Mouse (Mus musculus) heart, postnatal 0 days (tissue): ENCODE measurements around the gene Fezf2. TPM values are rescaled to one million over a fixed set of nuclear protein-coding genes. Genes with fewer than 3 reads are reported as not detected.
A peak's percentile ranks its signal among the peaks of the same experiment; 100 is the strongest.

ENCODE experiments used
- ATAC-seq: fragments of 200-750 bp; cut with Nextera tagmentation; 2 replicates; pipeline ENCODE4 v1.8.0; 2017; ENCODE audit warnings: low read depth, moderate number of reproducible peaks, moderate library complexity; ENCODE audit not compliant: insufficient read depth
- DNase-seq: peaks from one replicate; pipeline ENCODE4 v3.0.0-alpha.2; 2016; ENCODE audit warnings: low spot score
- H3K27ac ChIP-seq: fragments of 300-500 bp; sonication (generic); 2 replicates; pipeline ENCODE4 v1.5.1; 2014; ENCODE audit warnings: low read depth, mild to moderate bottlenecking
- H3K27me3 ChIP-seq: fragments of 300-500 bp; sonication (generic); 2 replicates; pipeline ENCODE4 v1.6.1; 2014; ENCODE audit warnings: low read length, mixed read lengths; ENCODE audit not compliant: control insufficient read depth, insufficient read depth
- H3K36me3 ChIP-seq: fragments of 300-500 bp; sonication (generic); replicated peaks from 2 replicates; pipeline ENCODE4 v1.6.1; 2014; ENCODE audit warnings: low read length, mixed read lengths; ENCODE audit not compliant: control insufficient read depth, insufficient read depth
- H3K4me1 ChIP-seq: fragments of 300-500 bp; sonication (generic); 2 replicates; pipeline ENCODE4 v1.6.1; 2014; ENCODE audit warnings: antibody characterized with exemption; ENCODE audit not compliant: control insufficient read depth, insufficient read depth
- H3K4me2 ChIP-seq: fragments of 300-500 bp; sonication (generic); 2 replicates; pipeline ENCODE4 v1.6.1; 2014; ENCODE audit warnings: low read depth, mild to moderate bottlenecking, low read length, moderate library complexity
- H3K4me3 ChIP-seq: fragments of 300-500 bp; sonication (generic); 2 replicates; pipeline ENCODE4 v1.5.1; 2014; ENCODE audit warnings: low read depth, low read length
- H3K9ac ChIP-seq: fragments of 300-500 bp; sonication (generic); replicated peaks from 2 replicates; pipeline ENCODE4 v1.6.1; 2014; ENCODE audit warnings: low read depth, low read length, mixed read lengths
- H3K9me3 ChIP-seq: fragments of 300-500 bp; sonication (generic); replicated peaks from 2 replicates; pipeline ENCODE4 v1.6.1; 2016; ENCODE audit warnings: low read length; ENCODE audit not compliant: control insufficient read depth
- CTCF ChIP-seq: IDR thresholded peaks from 2 replicates; pipeline ENCODE4 v1.5.1; 2016; ENCODE audit warnings: antibody characterized with exemption, control low read depth, low read depth
- EP300 ChIP-seq: IDR thresholded peaks from 2 replicates; pipeline ENCODE4 v1.6.1; 2016; ENCODE audit warnings: antibody characterized with exemption, low read depth
- WGBS: fragments of 180-500 bp; shearing (Covaris S2); extraction: QIAGEN DNeasy Blood & Tissue Kit; methylation state at CpG from one replicate; pipeline ENCODE4 v1.1.7; 2014; 5-methylcytosine and 5-hydroxymethylcytosine counted together
- polyA plus RNA-seq: library from polyadenylated mRNA; unstranded; fragments of >200 nt; fragmentation: Nextera tagmentation; extraction: Ambion mirVana; gene quantifications from 2 replicates; pipeline ENCODE4 v1.2.1, GENCODE M21; 2015
- total RNA-seq: library from RNA; depleted of rRNA; stranded (reverse); fragments of >200 nt; gene quantifications from 2 replicates; pipeline ENCODE4 v1.2.3, GENCODE M21; 2014; ENCODE audit warnings: low replicate concordance; rRNA removed

Gene Fezf2
- total RNA-seq (not detected in 2 replicates), polyA plus RNA-seq (not detected in 2 replicates)

DNA sequence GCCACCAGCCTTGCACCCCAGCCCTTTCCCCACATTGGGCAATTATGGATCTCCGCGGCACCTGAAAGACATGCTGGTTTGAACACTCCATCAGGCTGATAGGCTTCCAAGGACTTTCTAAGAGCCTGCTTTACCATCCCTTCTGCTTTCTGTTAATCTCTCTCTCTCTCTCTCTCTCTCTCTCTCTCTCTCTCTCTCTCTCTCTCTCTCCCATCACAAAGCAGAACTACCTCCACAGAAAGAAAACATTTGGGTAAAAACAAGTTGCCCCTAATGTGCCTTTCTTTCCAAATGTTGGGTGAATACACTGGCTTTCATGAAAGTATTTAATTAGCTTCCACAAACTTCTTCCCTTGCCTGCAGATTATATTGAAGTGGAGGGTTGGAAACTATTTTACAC, at the start of gene Fezf2:
TSS of gene Fezf2 (minus strand) at position 101 of the 400 bp plus-strand sequence.
- WGBS: 3% methylated on average over 2 of the region's 2 CpGs

DNA sequence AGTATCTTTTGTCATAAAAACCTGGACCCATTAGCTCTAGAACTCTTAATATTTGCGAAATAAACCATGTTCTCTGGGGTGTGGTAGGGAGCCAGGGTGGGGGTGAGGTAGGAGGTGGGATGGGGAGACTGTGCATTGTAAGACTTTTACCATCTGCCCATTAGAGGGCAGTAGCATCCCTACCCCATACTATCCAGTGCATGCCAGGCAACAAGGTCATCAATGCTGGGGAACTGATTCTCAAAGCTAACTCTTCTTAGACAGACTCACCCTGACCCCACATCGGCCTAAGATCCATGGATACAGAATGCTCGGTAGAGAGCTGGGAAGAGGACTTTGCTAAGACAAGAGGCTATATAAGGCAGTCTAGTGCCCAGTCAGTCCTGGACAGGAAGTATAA, 49.6 kb upstream of the Fezf2 start:
- no peak for ATAC-seq
- no peaks in the 10 kb centered on the region for H3K36me3 ChIP-seq
- no peaks in the 10 kb centered on the region for H3K27me3 ChIP-seq
- H3K4me2 ChIP-seq: no peak overlapping the region
- 55% methylated on average over 3 of the region's 3 CpGs for WGBS
- DNase-seq: no peak
- no peaks in the 10 kb centered on the region for H3K9me3 ChIP-seq
- TF ChIP-seq EP300: no peak
- TF ChIP-seq CTCF: peak; percentile 24; the same call in 1 of the 2 replicates
- H3K4me1 ChIP-seq: no peaks in the 10 kb centered on the region
- no peak overlapping the region for H3K9ac ChIP-seq
- H3K4me3 ChIP-seq: no peak overlapping the region
- no peak overlapping the region for H3K27ac ChIP-seq

More for the DNA sequence above, at the start of gene Fezf2:
- H3K4me3 ChIP-seq: peak within 1 kb of the TSS; percentile 43; the same call in 1 of the 2 replicates
- H3K4me2 ChIP-seq: peak within 1 kb of the TSS; percentile 60; the same call in 1 of the 2 replicates
- peaks cover 96% of the 10 kb centered on the region for H3K27me3 ChIP-seq
- ATAC-seq: no peak
- no peak within 1 kb of the TSS for H3K27ac ChIP-seq
- no peak within 1 kb of the TSS for H3K9ac ChIP-seq
- TF ChIP-seq CTCF (no peak), EP300 (no peak)
- no peaks in the 10 kb centered on the region for H3K9me3 ChIP-seq
- DNase-seq: no peak
- no peaks in the 10 kb centered on the region for H3K36me3 ChIP-seq
- H3K4me1 ChIP-seq: no peaks in the 10 kb centered on the region

DNA sequence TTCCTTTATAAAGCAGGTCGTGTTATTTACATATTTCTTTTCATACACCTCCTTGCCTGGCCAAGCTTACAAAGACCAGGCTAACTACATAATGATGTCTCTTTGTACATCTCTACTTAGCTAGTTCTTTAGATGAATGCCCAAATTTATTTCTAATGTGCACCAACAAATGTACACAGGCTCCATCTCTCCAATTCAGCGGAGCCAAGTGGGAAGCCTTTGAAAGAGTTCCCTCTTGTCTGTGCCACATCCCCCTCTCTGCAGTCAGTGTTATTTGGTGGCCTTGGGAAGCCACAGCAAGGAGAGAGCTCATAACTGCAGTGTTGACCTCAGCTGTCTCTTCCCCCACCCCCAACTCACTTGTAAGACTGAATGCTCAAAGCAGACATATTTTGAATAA, 46.3 kb upstream of the Fezf2 start:
- H3K27me3 ChIP-seq: no peaks in the 10 kb centered on the region
- no peak overlapping the region for H3K4me3 ChIP-seq
- ATAC-seq (no peak), DNase-seq (no peak)
- TF ChIP-seq EP300 (no peak), CTCF (no peak)
- H3K9me3 ChIP-seq: no peaks in the 10 kb centered on the region
- H3K4me1 ChIP-seq: no peaks in the 10 kb centered on the region
- H3K27ac ChIP-seq: no peak overlapping the region
- no peak overlapping the region for H3K9ac ChIP-seq
- H3K4me2 ChIP-seq: no peak overlapping the region
- 74% methylated on average over 2 of the region's 2 CpGs for WGBS
- H3K36me3 ChIP-seq: no peaks in the 10 kb centered on the region

DNA sequence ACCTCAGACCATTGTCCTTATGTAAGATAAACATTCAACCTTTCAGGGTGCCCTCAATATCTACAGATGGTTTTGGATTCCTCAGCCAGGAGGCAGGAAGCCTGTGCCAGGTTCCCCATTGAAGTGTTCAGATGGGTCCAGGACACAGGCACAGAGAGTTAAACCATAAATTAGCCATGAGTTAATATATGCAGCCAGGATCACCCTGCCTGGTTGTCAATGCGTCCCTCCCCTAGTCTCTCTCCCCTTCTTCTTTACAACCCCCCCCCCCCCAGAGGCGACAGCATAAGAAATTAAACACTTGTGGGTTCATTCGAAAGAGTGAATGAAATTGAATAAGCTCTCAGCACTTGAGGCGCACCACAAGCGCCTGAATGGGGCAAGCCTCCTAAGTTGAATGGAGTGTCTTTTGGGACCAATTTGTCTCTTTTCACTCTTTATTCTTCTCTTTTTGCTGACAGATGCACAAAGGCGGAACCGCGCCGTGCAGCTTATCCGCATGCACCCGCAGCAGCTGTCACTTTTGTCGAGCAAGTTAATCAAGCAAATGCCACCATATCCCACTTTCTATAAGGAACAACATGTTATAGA, 45.4 kb upstream of the Fezf2 start:
- no peak for TF ChIP-seq CTCF
- no peak for TF ChIP-seq EP300
- Histone ChIP-seq H3K36me3 (no peaks in the 10 kb centered on the region), H3K27me3 (no peaks in the 10 kb centered on the region), H3K27ac (no peak overlapping the region), H3K4me1 (no peaks in the 10 kb centered on the region), H3K9me3 (no peaks in the 10 kb centered on the region), H3K4me3 (no peak overlapping the region), H3K4me2 (no peak overlapping the region), H3K9ac (no peak overlapping the region)
- 76% methylated on average over 12 of the region's 12 CpGs for WGBS
- DNase-seq: no peak
- ATAC-seq: no peak

DNA sequence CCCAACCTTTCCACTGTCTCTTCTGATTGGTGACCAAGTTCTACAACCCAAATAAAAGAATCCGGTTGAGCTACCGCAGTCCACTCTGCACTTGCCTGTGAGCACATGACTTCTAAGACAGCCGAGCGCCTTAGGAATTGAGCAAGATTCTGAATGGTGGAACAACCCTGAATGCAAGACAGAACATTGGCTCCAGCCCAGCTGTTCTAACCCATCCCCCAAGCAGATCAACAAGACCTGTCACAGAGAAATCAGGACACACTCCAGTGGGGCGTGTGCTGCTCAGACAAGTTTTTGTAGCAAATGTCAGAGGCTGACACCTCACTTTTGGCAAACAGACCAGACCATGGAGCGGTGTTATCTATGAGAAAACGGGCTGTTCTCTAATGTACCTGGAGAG, 43.2 kb upstream of the Fezf2 start:
- no peak for ATAC-seq
- no peak overlapping the region for H3K4me2 ChIP-seq

More for the DNA sequence above, 43.2 kb upstream of the Fezf2 start:
- Histone ChIP-seq H3K27me3 (no peaks in the 10 kb centered on the region), H3K4me3 (no peak overlapping the region), H3K27ac (no peak overlapping the region), H3K36me3 (no peaks in the 10 kb centered on the region), H3K9ac (no peak overlapping the region), H3K4me1 (no peaks in the 10 kb centered on the region), H3K9me3 (no peaks in the 10 kb centered on the region)
- TF ChIP-seq CTCF: no peak
- no peak for TF ChIP-seq EP300
- DNase-seq: no peak
- WGBS: 54% methylated on average over 7 of the region's 7 CpGs
